Mouse (Mus musculus): ENCODE data around the gene Gm11011.

- TF ChIP-seq GATA1 (IDR thresholded peaks at IDR 0.05; ENCODE audit: low read length) (no peak), TAL1 (IDR thresholded peaks at IDR 0.05; ENCODE audit: low read length) (no peak)
Observed at GRCm38 (mm10) chr2:169610882-169611281, 23.3 kb upstream of the Gm11011 start.

All from erythroblast, embryonic 14.5 days (primary cell).